Mouse (Mus musculus): ENCODE measurements around the gene Cer1. TPM values are rescaled to one million over a fixed set of nuclear protein-coding genes. Genes with fewer than 3 reads are reported as not detected.

Gene Cer1
- polyA plus RNA-seq, 1 experiment = not detected

DNA sequence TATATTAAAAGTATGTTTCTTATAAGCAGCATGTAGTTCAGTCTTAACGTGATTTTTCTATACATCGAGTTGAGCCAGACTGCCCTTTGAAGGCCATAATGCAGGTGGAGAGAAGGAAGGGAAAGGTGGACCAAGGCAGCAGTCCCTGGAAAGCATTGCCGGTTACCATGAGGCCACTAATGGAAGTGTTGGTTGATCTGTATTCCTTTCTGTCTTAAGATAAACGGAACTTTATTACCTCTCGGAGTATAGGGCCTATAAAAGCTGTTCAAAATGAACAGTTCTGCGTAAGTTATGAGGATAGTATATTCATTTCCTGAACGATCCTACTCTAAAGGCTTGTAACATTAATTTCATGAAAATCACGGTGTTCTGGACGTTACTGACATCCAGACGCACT, 10.3 kb upstream of the Cer1 start:
- H3K36me3 ChIP-seq (ENCODE audit: control insufficient read depth, insufficient read depth) = no peaks in the 10 kb centered on the region
- no peak for TF ChIP-seq TCF3 (IDR thresholded peaks at IDR 0.05; ENCODE audit: insufficient read length, low read depth)
- TF ChIP-seq REST (IDR thresholded peaks at IDR 0.05; ENCODE audit: insufficient read depth, insufficient read length) = no peak
- TF ChIP-seq CEBPB (IDR thresholded peaks at IDR 0.05; ENCODE audit: insufficient read depth, poor library complexity, severe bottlenecking) = no peak
- TF ChIP-seq E2F4 (IDR thresholded peaks at IDR 0.05; ENCODE audit: insufficient read depth) = no peak
- no peak for TF ChIP-seq POLR2AphosphoS2 (IDR thresholded peaks at IDR 0.05; ENCODE audit: insufficient read length, low read depth)
- no peak for TF ChIP-seq SRF (IDR thresholded peaks at IDR 0.05; ENCODE audit: control insufficient read depth, insufficient read length, low read depth)
- no peak for TF ChIP-seq MAX (IDR thresholded peaks at IDR 0.05; ENCODE audit: low read depth)
- no peak for TF ChIP-seq USF1 (IDR thresholded peaks at IDR 0.05; ENCODE audit: low read depth)
- no peak overlapping the region for H3ac ChIP-seq (ENCODE audit: control insufficient read depth, insufficient read length)
- H3K4me2 ChIP-seq (ENCODE audit: low read depth) = no peak overlapping the region
- no peaks in the 10 kb centered on the region for H3K27me3 ChIP-seq (ENCODE audit: control insufficient read depth, insufficient read depth, insufficient read length)
- no peaks in the 10 kb centered on the region for H3K79me2 ChIP-seq (ENCODE audit: control insufficient read depth, insufficient read depth)
- H3K4me3 ChIP-seq = no peak overlapping the region

GRCm38 (mm10) chr4:82892247-82892646, 7.3 kb upstream of the Cer1 start:
- Histone ChIP-seq H3ac (ENCODE audit: control insufficient read depth, insufficient read length) (no peak overlapping the region), H3K36me3 (ENCODE audit: control insufficient read depth, insufficient read depth) (no peaks in the 10 kb centered on the region), H3K4me2 (ENCODE audit: low read depth) (no peak overlapping the region), H3K27me3 (ENCODE audit: control insufficient read depth, insufficient read depth, insufficient read length) (no peaks in the 10 kb centered on the region), H3K79me2 (ENCODE audit: control insufficient read depth, insufficient read depth) (no peaks in the 10 kb centered on the region), H3K4me3 (no peak overlapping the region)
- TF ChIP-seq MYOD1 (IDR thresholded peaks at IDR 0.05; ENCODE audit: control insufficient read depth in 1 of 3, insufficient read length in 2 of 3, low read depth in 2 of 3) (no peak), SRF (IDR thresholded peaks at IDR 0.05; ENCODE audit: control insufficient read depth, insufficient read length, low read depth) (no peak), POLR2AphosphoS2 (IDR thresholded peaks at IDR 0.05; ENCODE audit: insufficient read length, low read depth) (no peak), MAX (IDR thresholded peaks at IDR 0.05; ENCODE audit: low read depth) (no peak), E2F4 (IDR thresholded peaks at IDR 0.05; ENCODE audit: insufficient read depth) (no peak), CEBPB (IDR thresholded peaks at IDR 0.05; ENCODE audit: insufficient read depth, poor library complexity, severe bottlenecking) (no peak), TCF12 (IDR thresholded peaks at IDR 0.05; ENCODE audit: insufficient read depth, poor library complexity, severe bottlenecking) (no peak), POLR2A (IDR thresholded peaks at IDR 0.05; ENCODE audit: insufficient read length, low read depth) (no peak), REST (IDR thresholded peaks at IDR 0.05; ENCODE audit: insufficient read depth, insufficient read length) (no peak), TCF3 (IDR thresholded peaks at IDR 0.05; ENCODE audit: insufficient read length, low read depth) (no peak), MYOG (IDR thresholded peaks at IDR 0.05; ENCODE audit: control insufficient read depth in 1 of 3, insufficient read depth in 1 of 3, insufficient read length in 2 of 3, low read depth in 2 of 3) (no peak), USF1 (IDR thresholded peaks at IDR 0.05; ENCODE audit: low read depth) (no peak)

- no peak overlapping the region for H3ac ChIP-seq (ENCODE audit: control insufficient read depth, insufficient read length)
- H3K27me3 ChIP-seq (ENCODE audit: control insufficient read depth, insufficient read depth, insufficient read length) = no peaks in the 10 kb centered on the region
- TF ChIP-seq TCF12 (IDR thresholded peaks at IDR 0.05; ENCODE audit: insufficient read depth, poor library complexity, severe bottlenecking) (no peak), REST (IDR thresholded peaks at IDR 0.05; ENCODE audit: insufficient read depth, insufficient read length) (no peak), E2F4 (IDR thresholded peaks at IDR 0.05; ENCODE audit: insufficient read depth) (no peak), MYOD1 (IDR thresholded peaks at IDR 0.05; ENCODE audit: control insufficient read depth in 1 of 3, insufficient read length in 2 of 3, low read depth in 2 of 3) (no peak), POLR2AphosphoS2 (IDR thresholded peaks at IDR 0.05; ENCODE audit: insufficient read length, low read depth) (no peak), MYOG (IDR thresholded peaks at IDR 0.05; ENCODE audit: control insufficient read depth in 1 of 3, insufficient read depth in 1 of 3, insufficient read length in 2 of 3, low read depth in 2 of 3) (no peak), MAX (IDR thresholded peaks at IDR 0.05; ENCODE audit: low read depth) (no peak), TCF3 (IDR thresholded peaks at IDR 0.05; ENCODE audit: insufficient read length, low read depth) (no peak), POLR2A (IDR thresholded peaks at IDR 0.05; ENCODE audit: insufficient read length, low read depth) (no peak), USF1 (IDR thresholded peaks at IDR 0.05; ENCODE audit: low read depth) (no peak), CEBPB (IDR thresholded peaks at IDR 0.05; ENCODE audit: insufficient read depth, poor library complexity, severe bottlenecking) (no peak), SRF (IDR thresholded peaks at IDR 0.05; ENCODE audit: control insufficient read depth, insufficient read length, low read depth) (no peak)
- no peaks in the 10 kb centered on the region for H3K79me2 ChIP-seq (ENCODE audit: control insufficient read depth, insufficient read depth)
- no peak overlapping the region for H3K4me2 ChIP-seq (ENCODE audit: low read depth)
- H3K36me3 ChIP-seq (ENCODE audit: control insufficient read depth, insufficient read depth) = no peaks in the 10 kb centered on the region
- no peak overlapping the region for H3K4me3 ChIP-seq
These were observed 6.6 kb upstream of the Cer1 start for GRCm38 (mm10) chr4:82891566-82891965.

DNA sequence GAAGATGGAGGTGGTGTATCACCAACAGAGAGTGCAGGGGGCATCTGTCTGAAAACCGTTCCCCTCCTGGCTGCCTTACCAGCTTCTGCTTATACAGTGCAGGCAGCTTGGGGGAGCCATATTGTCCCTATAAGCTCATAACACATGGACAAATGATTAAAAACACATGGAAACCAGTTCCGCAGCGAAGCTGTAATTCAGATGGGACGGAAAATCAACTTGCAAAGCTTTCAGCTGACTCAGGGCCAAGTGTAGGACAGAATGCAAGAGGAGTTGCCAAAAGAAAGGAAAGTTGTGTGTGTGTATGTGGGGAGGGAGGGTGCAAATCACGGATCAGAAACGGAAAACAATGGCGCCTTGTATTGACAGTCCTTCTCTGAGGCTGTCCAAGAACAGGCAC, 6.1 kb upstream of the Cer1 start:
- Histone ChIP-seq H3K79me2 (ENCODE audit: control insufficient read depth, insufficient read depth) (no peaks in the 10 kb centered on the region), H3K36me3 (ENCODE audit: control insufficient read depth, insufficient read depth) (no peaks in the 10 kb centered on the region), H3K4me3 (no peak overlapping the region), H3K27me3 (ENCODE audit: control insufficient read depth, insufficient read depth, insufficient read length) (no peaks in the 10 kb centered on the region), H3ac (ENCODE audit: control insufficient read depth, insufficient read length) (no peak overlapping the region), H3K4me2 (ENCODE audit: low read depth) (no peak overlapping the region)
- TF ChIP-seq MYOD1 (IDR thresholded peaks at IDR 0.05; ENCODE audit: control insufficient read depth in 1 of 3, insufficient read length in 2 of 3, low read depth in 2 of 3) (no peak), MYOG (IDR thresholded peaks at IDR 0.05; ENCODE audit: control insufficient read depth in 1 of 3, insufficient read depth in 1 of 3, insufficient read length in 2 of 3, low read depth in 2 of 3) (no peak), TCF12 (IDR thresholded peaks at IDR 0.05; ENCODE audit: insufficient read depth, poor library complexity, severe bottlenecking) (no peak), REST (IDR thresholded peaks at IDR 0.05; ENCODE audit: insufficient read depth, insufficient read length) (no peak), USF1 (IDR thresholded peaks at IDR 0.05; ENCODE audit: low read depth) (no peak), TCF3 (IDR thresholded peaks at IDR 0.05; ENCODE audit: insufficient read length, low read depth) (no peak), SRF (IDR thresholded peaks at IDR 0.05; ENCODE audit: control insufficient read depth, insufficient read length, low read depth) (no peak), E2F4 (IDR thresholded peaks at IDR 0.05; ENCODE audit: insufficient read depth) (no peak), POLR2A (IDR thresholded peaks at IDR 0.05; ENCODE audit: insufficient read length, low read depth) (no peak), POLR2AphosphoS2 (IDR thresholded peaks at IDR 0.05; ENCODE audit: insufficient read length, low read depth) (no peak), MAX (IDR thresholded peaks at IDR 0.05; ENCODE audit: low read depth) (no peak), CEBPB (IDR thresholded peaks at IDR 0.05; ENCODE audit: insufficient read depth, poor library complexity, severe bottlenecking) (no peak)
